Mouse (Mus musculus) olfactory bulb, adult 2 months (tissue): ENCODE data around the gene Flot1.

Experiments
- CTCF ChIP-seq: fragments of 200-500 bp; IDR thresholded peaks from 2 replicates; pipeline ENCODE4 v1.5.1; 2012; ENCODE audit warnings: low read depth, mild to moderate bottlenecking, low read length, moderate library complexity; ENCODE audit not compliant: insufficient read depth
- POLR2A ChIP-seq: fragments of 200-500 bp; IDR thresholded peaks from 2 replicates; pipeline ENCODE4 v1.6.1; 2012; ENCODE audit warnings: mild to moderate bottlenecking, low read depth, low read length, moderate library complexity; ENCODE audit not compliant: insufficient read depth

- TF ChIP-seq CTCF (no peak), POLR2A (no peak)
These were observed 37.8 kb downstream of the Flot1 start for GRCm38 (mm10) chr17:35860831-35861197.
